Mouse (Mus musculus): ENCODE data around the gene Synj1.

The Synj1 gene

DNA sequence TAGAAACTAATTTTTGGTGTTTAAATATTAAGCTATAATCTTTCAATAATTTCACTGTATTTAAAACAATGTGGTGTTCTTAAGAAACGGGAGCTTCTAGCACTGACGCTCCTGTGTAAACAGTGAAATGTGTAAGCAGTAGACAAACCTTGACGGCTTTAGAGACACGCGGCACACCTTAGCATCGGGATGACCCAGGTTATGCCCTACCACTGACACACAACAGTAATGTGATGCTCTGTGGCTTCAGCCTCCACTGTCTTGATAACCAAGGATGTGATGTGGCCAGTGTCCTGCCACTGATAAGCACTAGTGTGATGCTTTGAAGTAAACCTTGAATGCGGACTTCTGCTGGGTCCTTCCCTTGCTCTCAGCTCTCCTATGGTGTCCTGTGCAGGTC lies 69.9 kb downstream of the Synj1 start:
- DNase-seq = no peak

DNA sequence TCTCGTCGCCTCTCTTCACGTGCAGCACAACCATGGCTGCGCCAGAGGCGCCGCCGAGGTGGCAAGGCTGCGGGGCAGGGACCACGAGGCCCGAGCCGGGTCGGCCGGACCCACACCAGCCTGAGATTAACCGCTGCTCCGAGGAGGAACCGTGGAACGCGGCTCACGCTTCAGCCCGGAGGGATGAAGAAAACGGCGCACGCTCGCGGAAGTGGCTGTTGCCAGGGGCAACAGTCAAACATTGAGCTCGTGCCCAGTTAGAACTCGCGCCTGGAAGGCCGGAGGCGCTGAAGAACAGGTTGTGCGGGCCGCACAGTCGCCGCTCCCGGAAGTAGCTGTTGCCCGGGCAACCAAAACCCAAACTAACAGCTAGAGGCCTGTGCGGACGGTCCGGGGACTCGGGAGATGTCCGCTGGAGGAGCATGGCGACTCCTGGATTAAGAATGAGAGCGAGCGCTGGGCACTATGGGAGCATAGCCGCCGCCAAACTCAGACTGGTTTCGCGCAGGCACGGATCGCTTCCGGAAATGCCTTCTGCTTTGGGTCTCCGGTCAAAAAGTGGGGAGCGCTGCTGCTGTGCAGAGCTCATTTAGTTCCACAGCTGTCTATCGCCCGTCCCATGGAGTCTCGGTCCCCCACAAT lies 76.3 kb downstream of the Synj1 start, which contains the start of gene Cfap298:
TSS of gene Cfap298 (minus strand) at position 428 of the 642 bp plus-strand sequence.
- DNase-seq = peak; percentile 93 to 94

DNA sequence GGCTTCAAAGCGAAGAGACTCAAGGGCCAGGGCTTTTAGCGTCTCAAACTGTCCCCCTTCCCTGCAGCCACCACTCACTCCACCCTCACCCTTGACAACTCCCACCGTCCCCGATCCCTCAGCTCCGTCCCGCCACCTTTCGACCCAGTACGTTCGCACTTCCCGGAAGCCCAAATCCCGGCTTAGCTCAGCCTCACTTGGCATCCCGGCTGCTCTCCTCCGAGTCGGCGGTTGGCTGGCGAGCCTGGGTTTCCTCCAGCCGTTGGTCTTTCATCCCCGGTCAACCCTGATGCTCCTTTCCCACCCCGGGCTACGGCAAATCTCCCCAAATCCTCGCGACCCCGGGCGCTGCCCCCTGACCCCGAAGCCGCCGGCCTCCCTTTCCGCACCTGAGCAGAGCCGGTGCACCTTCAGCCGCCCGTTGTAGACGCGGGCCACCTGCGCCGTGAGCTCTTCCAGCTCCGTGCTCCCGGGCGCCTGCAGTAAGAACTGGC lies 76.9 kb downstream of the Synj1 start:
- DNase-seq = peak; percentile 56 to 60

DNA sequence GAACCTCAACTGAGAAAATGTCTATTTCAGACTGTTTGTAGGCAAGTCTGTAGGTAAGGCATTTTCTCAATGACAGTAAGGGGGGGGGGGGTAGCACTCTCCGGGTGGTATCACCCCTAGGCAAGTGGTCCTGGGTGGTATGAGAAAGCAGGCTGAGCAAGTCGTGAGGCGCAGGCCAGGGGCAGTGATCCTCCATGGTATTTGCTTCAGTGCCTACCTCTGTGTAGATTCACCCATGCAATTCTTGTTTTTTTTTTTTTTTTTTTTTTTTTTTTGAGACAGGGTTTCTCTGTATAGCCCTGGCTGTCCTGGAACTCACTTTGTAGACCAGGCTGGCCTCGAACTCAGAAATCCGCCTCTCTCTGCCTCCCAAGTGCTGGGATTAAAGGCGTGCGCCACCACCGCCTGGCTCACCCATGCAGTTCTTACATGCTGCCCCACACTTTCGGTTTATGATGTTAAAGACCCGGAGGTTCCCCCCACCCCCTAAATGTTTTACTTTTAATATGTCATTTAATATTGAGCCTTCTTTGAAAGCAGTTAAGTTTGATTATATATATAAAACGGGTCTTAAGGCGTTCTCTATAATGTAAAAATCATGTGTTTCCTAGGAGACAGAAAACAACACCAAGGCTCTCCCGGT lies 77.5 kb downstream of the Synj1 start:
- no peak for DNase-seq

- DNase-seq = no peak
Measured at GRCm38 (mm10) chr16:90927446-90927845, 83.7 kb downstream of the Synj1 start.

GRCm38 (mm10) chr16:90925461-90925860 lies 85.6 kb downstream of the Synj1 start:
- peak; percentile 40 to 75 for DNase-seq

DNA sequence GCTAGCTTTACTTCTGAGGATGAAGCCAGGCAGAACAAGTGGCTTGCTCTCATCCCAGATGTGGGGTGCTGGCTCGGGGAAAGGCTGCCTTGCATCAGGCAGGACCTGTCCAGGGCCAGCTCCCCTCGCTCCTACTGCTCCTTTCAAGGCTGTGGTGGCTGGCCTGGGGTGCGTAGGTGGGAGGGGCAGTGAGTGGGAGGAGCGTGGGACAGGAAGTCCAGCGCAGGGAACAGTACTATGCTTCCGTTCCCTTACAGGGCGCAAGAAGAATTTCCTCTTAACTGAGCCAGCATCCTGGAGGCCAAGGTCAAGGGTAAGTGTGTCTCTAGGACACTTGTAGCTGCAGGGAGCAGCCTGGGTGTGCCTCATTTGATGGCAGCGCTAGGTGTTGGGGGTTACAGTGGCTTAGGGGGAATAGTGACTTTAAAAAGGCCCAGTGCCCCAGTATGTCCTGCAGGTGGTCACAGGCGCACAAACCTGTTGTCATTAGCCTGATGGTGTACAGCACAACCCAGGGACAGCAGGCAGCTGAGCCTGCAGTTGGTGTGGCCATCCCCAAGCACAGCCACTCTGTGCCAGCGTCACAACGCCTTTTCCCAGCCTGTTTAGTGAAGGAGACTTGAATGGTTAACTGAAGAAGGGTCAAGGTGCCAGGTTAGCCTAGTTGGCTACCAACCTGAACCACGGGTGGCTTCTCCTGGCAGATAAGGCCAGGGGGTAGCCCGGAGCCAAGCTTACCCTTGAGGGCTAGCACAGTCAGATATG lies 86.3 kb downstream of the Synj1 start:
- DNase-seq = peak; percentile 33 to 49

DNA sequence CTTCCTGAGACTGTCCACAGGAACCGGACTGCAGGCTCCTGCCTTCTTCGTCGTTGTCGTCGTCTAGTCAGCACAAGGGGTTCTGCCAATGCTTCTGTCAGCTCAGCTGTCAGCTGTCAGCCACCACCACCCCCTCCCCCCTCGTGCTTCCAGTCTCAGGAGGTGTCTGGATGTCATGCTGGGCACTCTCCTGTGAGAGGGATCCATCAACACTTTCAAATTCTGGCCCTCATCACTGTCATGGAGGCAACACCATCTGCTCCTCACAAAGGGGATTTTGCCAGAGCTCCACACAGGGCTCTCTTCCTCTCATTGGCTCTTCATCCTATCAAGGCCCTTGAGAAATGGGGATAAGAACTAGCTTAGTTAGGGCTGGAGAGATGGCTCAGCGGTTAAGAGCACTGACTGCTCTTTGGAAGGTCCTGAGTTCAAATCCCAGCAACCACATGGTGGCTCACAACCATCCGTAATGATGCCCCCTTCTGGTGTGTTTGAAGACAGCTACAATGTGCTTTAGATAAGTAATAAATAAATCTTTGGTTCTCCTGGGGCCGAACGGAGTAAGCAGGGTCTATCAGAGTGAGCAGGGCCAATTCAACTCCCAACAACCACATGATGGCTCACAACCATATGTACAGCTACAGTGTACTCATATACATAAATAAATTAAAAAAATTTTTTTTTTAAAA lies 89.5 kb downstream of the Synj1 start:
- DNase-seq = no peak

DNA sequence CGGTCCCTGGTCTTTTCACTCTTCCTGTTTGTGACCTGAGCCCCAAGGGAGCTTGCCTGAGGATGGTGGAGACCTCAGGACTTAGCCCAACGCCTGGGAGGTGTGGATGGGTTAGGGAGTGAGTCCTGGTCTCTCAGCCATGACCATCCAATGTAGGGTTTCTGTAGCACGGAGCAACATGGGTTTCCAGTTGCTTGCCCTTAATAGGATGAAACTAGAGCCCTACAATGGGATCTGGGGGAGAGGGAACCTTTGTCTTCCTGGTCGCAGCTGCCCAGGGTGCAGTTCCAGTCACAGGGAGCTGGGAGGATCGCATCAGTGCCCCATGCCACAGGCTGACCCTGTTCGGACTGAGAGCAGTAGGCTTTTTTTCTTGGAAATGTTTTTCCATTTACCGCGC lies 94.0 kb downstream of the Synj1 start:
- DNase-seq = no peak

DNA sequence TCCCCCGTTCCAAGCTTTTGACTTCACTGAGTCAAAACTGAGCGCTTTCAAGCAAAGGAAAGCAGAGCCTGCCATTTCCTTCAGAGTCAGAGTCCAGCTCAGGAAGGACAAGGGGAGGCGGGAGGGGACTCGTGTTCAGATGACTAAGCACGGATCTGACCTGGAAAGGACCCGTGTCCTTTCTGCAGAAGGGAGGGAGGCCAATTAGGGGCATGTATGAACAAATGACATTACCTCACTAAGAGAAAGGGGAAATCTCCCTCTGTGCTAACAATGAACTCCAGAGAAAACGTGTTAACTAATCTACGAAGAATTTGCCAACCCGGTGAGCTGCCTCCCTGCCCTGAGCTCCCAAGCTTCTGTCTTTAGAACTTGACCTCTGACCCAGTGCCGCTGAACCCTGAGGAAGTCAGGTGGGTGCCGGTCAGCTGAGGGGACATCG lies 95.0 kb downstream of the Synj1 start:
- peak; percentile 60 to 63 for DNase-seq

DNA sequence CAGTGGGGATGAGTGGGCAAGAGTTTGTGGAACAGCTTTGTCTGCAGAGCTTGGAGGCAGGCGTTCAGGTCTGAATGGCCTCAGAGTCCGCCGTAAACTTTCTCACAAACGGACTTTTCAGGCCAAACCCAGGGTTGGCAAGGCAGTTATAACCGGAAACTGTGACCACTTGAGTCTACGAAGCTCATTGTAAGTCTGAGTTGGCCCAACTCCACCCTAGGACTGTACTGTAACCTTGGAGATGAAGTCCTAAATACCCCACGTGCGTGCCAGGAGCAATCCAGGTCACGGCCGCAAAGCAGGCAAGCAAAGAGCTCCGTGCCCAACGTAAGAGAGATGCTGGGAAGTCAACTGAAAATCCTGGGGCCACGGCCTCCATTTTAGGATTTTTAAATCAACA lies 99.3 kb downstream of the Synj1 start:
- DNase-seq = peak; percentile 23 to 65

DNA sequence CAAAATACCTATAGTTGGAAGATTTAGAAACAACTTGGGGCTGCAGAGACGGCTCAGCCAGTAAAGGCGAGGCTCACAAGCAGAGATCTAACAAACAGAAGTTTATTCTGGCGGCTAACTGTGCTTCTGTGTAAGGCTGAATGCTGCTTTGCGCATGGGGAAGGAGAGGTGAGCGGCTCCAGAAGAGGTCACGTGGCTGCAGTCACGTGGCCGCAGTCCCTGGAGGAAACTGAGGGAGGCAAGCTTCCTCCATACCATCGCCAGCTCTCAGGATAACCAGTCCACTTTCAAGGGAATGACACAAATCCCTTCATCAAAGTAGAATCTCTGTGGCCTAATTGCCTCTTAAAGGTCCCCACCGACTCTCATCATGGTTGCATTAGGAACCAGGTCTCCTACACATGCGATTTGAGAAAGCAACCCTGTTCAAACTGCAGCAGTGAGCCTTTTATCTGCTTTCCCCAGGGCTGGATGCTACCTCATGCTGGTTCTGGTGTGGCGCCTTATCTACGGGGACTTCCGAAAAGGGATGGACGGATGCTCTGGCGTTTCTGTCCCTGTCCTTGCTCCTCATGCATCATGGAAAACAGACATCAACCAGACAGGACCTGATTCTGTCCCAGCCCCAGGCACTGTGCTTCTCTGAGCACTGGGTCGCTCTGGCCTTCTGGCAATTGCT lies 100.1 kb downstream of the Synj1 start:
- no peak for DNase-seq

GRCm38 (mm10) chr16:90907250-90907649 lies 103.9 kb downstream of the Synj1 start:
- DNase-seq = no peak

DNA sequence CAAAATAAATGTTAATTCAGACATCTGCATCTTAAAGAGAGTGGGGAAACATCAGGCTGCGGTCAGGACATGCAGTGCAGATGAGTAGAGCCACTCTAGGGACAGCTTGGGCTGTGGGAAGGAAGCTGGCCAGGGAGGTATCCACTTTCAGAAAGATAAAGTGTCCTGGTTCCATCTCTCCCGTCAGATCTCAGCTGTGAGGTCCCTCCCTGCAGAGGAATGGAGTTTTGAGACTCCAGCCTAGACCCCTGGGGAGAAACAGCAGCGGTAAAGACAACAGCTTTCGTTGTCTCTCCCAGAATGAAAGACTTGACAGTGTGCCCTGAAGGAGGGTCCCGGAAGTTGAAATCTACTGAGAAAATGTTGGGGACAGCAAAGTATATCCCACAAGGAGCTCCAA lies 107.8 kb downstream of the Synj1 start:
- no peak for DNase-seq

DNA sequence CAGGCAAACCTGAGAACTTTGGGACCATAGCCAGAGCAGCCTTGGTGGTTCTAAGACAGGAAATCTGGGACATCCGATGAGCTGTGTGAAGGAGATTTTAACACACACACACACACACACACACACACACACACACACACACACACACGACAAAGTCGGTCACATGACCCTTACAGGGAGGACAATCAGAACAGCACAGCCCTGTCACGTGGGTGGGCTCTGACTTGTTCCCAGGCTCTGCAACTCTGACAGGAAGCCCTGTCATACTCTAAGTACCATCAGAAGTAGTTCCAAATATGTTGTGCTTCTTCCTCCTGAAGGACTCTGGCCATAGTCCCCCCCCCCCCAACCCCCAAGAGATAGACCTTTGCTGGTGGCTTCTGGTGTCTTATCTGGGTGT lies 109.7 kb downstream of the Synj1 start:
- DNase-seq = peak in 1 of 2 experiments; percentile 16

DNA sequence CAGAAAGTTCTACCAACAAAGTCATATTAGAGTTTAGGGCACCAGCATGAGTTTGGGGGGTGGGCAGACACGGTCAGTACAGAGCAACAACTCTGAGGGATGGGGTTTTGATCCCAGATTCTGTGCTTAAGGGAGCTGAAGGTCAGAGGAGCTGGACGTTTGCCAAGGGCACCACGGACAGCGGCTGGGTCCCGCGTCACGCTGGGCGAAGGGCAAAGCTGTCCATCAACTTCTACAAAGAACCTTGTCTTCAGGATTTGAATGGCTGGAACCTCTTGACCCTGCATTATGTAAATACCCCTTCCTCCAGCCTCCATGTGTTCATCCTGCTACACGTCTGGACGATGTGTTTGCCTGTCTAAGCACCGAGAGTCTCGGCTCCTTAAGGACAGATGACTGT lies 111.6 kb downstream of the Synj1 start:
- peak; percentile 15 to 31 for DNase-seq

DNA sequence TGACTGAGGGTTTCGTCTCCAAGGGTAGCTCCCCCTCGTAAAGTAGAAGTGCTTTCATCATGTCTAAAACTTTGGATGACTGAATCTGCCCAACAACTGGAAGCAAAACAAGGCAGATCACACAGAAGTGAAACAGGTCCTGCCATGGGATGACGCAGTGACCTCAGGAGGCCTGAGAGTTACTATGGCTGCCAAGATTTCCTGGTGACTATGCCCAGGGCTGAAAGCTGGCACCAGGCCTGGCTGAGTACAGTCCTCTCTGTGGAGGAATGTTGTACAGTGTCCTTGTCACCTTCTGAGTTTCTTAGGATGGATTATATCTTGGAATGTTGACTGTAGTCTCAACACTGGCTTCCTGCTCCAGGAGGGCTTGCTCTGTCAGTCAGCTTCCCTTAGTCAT lies 113.5 kb downstream of the Synj1 start:
- peak in 1 of 2 experiments; percentile 32 for DNase-seq

DNA sequence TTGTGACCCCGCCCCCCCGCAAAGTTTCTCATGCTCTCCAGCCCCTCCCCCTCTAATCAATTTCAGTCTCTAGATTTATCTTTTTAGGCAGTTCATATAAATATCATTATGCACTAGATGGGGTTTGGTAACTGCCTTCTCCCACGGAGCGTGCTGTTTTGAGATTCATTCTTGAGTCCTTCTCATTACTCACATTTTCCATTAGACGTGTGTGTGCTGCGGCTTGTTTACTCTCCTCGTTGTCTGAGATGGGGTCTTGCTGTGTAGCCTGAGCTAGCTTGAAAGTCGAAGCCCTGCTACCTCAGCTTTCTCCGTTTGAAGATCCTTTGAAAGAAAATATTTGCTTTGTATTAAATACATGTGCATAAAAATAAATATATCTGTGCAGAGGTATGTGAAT lies 117.3 kb downstream of the Synj1 start:
- DNase-seq = no peak

GRCm38 (mm10) chr16:90893019-90893418 lies 118.1 kb downstream of the Synj1 start:
- no peak for DNase-seq

DNA sequence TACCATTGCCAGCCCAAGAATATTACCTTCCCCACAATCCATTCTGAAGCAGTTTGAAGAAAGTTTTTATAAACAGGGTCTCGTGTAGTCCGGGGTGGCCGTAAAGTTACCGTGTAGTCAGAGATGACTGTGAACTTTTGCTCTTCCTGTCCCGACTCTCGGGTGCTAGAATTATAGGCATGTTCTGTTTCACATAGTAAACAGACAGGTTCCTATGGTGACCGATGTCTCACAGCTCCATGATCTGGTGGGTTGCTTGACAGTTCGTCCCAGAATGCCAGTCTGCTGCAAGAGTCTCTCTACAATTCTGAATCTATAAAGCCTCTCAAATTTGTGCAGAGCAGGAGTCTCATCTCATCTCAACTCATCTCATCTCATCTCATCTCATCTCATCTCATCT lies 119.0 kb downstream of the Synj1 start:
- DNase-seq = no peak

GRCm38 (mm10) chr16:90891601-90892000 lies 119.5 kb downstream of the Synj1 start:
- peak in 1 of 2 experiments; percentile 33 for DNase-seq

DNA sequence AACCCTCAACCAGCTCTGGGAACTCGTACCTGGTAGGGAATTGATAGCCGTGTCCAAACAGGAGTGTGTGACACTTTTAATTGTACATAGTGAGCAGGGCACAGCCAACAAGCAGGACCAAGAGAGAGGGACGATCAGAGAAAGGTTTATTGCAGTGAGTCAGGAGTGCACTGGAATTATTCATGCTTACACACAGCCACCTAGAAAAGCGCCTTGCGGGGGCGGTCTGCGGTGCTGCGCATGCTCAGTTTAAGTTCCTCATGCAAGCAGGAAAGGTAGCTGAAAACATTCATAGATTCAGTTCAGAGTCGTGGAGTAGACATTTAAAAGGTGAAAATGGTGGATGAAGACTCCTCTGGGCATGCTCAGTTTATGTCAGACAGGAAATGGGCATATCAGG lies 120.4 kb downstream of the Synj1 start:
- no peak for DNase-seq
